Mouse (Mus musculus) MEL (cell line): ENCODE results near the gene Gm36028. TPM values are rescaled to one million over a fixed set of nuclear protein-coding genes. Genes with fewer than 3 reads are reported as not detected.

Experiments
- DNase-seq: peaks from one replicate; pipeline ENCODE4 v3.0.0; 2011; ENCODE audit warnings: low read depth, low spot score
- H3K27ac ChIP-seq: 2 replicates; pipeline ENCODE4 v1.5.1; 2012; ENCODE audit warnings: low read depth, mild to moderate bottlenecking, control low read depth, low read length, moderate library complexity; ENCODE audit not compliant: control insufficient read depth
- H3K27me3 ChIP-seq, 2 experiments: fragments of 150-350 bp in 1 of 2; sonication (generic) in 1 of 2; 2 replicates each; pipeline ENCODE4 v1.6.1; 2012; ENCODE audit warnings: low read length in 2 of 2, mild to moderate bottlenecking in 2 of 2, improper control_type of control experiment in 1 of 2, moderate library complexity in 1 of 2; ENCODE audit not compliant: insufficient read depth in 2 of 2, control insufficient read depth in 1 of 2
- H3K36me3 ChIP-seq, 2 experiments: 2 replicates each; pipeline ENCODE4 v1.6.1; 2012 to 2014; ENCODE audit warnings: low read length in 2 of 2, improper control_type of control experiment in 1 of 2, inconsistent platforms in 1 of 2, mild to moderate bottlenecking in 1 of 2; ENCODE audit not compliant: insufficient read depth in 2 of 2, control insufficient read depth in 1 of 2
- H3K4me1 ChIP-seq, 2 experiments: fragments of 150-350 bp in 1 of 2; sonication (generic) in 1 of 2; 2 replicates each; pipeline ENCODE4 v1.6.1; 2012; ENCODE audit warnings: low read length in 2 of 2, improper control_type of control experiment in 1 of 2, mild to moderate bottlenecking in 1 of 2; ENCODE audit not compliant: insufficient read depth in 2 of 2, control insufficient read depth in 1 of 2
- H3K4me3 ChIP-seq, 2 experiments: fragments of 150-350 bp in 1 of 2; sonication (generic) in 1 of 2; 2 replicates each; pipeline ENCODE4 v1.5.1; 2012; ENCODE audit warnings: low read depth in 2 of 2, low read length in 2 of 2, mild to moderate bottlenecking in 2 of 2, moderate library complexity in 2 of 2, control low read depth in 1 of 2, improper control_type of control experiment in 1 of 2; ENCODE audit not compliant: control insufficient read depth in 1 of 2, insufficient read depth in 1 of 2
- H3K79me2 ChIP-seq: 2 replicates; pipeline ENCODE4 v1.6.1; 2012; ENCODE audit warnings: mild to moderate bottlenecking, low read length, moderate library complexity; ENCODE audit not compliant: control insufficient read depth, poor library complexity, insufficient read depth
- H3K9ac ChIP-seq: 2 replicates; pipeline ENCODE4 v1.6.1; 2012; ENCODE audit warnings: low read depth, mild to moderate bottlenecking, control low read depth, low read length, moderate library complexity; ENCODE audit not compliant: control insufficient read depth, poor library complexity, severe bottlenecking
- H3K9me3 ChIP-seq: fragments of 150-350 bp; sonication (generic); replicated peaks from 2 replicates; pipeline ENCODE4 v1.6.1; 2012; ENCODE audit warnings: mild to moderate bottlenecking, low read length, improper control_type of control experiment, moderate library complexity; ENCODE audit not compliant: insufficient read depth
- BHLHE40 ChIP-seq: IDR thresholded peaks from 2 replicates; pipeline ENCODE4 v1.6.1; 2012; ENCODE audit warnings: low read depth, mild to moderate bottlenecking, inconsistent platforms, low read length, improper control_type of control experiment, borderline replicate concordance
- CHD1 ChIP-seq: IDR thresholded peaks from 2 replicates; pipeline ENCODE4 v1.6.1; 2012; ENCODE audit warnings: low read depth, mild to moderate bottlenecking, inconsistent platforms, low read length, improper control_type of control experiment
- CHD2 ChIP-seq: IDR thresholded peaks from 2 replicates; pipeline ENCODE4 v1.6.1; 2011; ENCODE audit warnings: low read length, improper control_type of control experiment
- CTCF ChIP-seq, 3 experiments: IDR thresholded peaks in 2 of 3; conservative IDR thresholded peaks in 1 of 3; 2 replicates each; pipeline ENCODE4 v1.5.1; 2011 to 2012; ENCODE audit warnings: low read length in 3 of 3, low read depth in 2 of 3, mild to moderate bottlenecking in 2 of 3, improper control_type of control experiment in 1 of 3, inconsistent platforms in 1 of 3, mixed read lengths in 1 of 3, moderate library complexity in 1 of 3; ENCODE audit not compliant: control insufficient read depth in 1 of 3, insufficient read depth in 1 of 3, poor library complexity in 1 of 3, severe bottlenecking in 1 of 3
- E2F4 ChIP-seq: IDR thresholded peaks from 2 replicates; pipeline ENCODE4 v1.6.1; 2011; ENCODE audit warnings: low read depth, low read length, improper control_type of control experiment, borderline replicate concordance
- ELF1 ChIP-seq: IDR thresholded peaks from 2 replicates; pipeline ENCODE4 v1.6.1; 2014; ENCODE audit warnings: low read depth, mild to moderate bottlenecking, inconsistent platforms, low read length, improper control_type of control experiment, moderate library complexity
- EP300 ChIP-seq, 2 experiments: IDR thresholded peaks; 2 replicates each; pipeline ENCODE4 v1.6.1; 2011; ENCODE audit warnings: improper control_type of control experiment in 2 of 2, low read length in 2 of 2, low read depth in 1 of 2, mild to moderate bottlenecking in 1 of 2
- MAX ChIP-seq: IDR thresholded peaks from 2 replicates; pipeline ENCODE4 v1.6.1; 2011; ENCODE audit warnings: low read length, improper control_type of control experiment
- MAZ ChIP-seq: IDR thresholded peaks from 2 replicates; pipeline ENCODE4 v1.6.1; 2012; ENCODE audit warnings: low read depth, mild to moderate bottlenecking, inconsistent platforms, low read length, improper control_type of control experiment
- MEF2A ChIP-seq: IDR thresholded peaks from 2 replicates; pipeline ENCODE4 v1.6.1; 2014; ENCODE audit warnings: low read depth, mild to moderate bottlenecking, inconsistent platforms, low read length, improper control_type of control experiment; ENCODE audit not compliant: poor library complexity, insufficient replicate concordance, severe bottlenecking; ENCODE audit errors: extremely low read depth
- MXI1 ChIP-seq: IDR thresholded peaks from 2 replicates; pipeline ENCODE4 v1.6.1; 2011; ENCODE audit warnings: mild to moderate bottlenecking, low read depth, low read length, improper control_type of control experiment
- MYC ChIP-seq: IDR thresholded peaks from 2 replicates; pipeline ENCODE4 v1.6.1; 2011; ENCODE audit warnings: low read depth, mild to moderate bottlenecking, low read length, improper control_type of control experiment, moderate library complexity
- NELFE ChIP-seq: IDR thresholded peaks from 2 replicates; pipeline ENCODE4 v1.6.1; 2011; ENCODE audit warnings: low read depth, low read length, improper control_type of control experiment
- NRF1 ChIP-seq: IDR thresholded peaks from 2 replicates; pipeline ENCODE4 v1.6.1; 2014; ENCODE audit warnings: low read depth, mild to moderate bottlenecking, inconsistent platforms, low read length, improper control_type of control experiment, moderate library complexity; ENCODE audit not compliant: poor library complexity, insufficient read depth, severe bottlenecking
- POLR2A ChIP-seq, 2 experiments: IDR thresholded peaks; 2 replicates each; pipeline ENCODE4 v1.6.1; 2011 to 2012; ENCODE audit warnings: low read length in 2 of 2, mild to moderate bottlenecking in 2 of 2, control low read depth in 1 of 2, improper control_type of control experiment in 1 of 2, low read depth in 1 of 2, moderate library complexity in 1 of 2; ENCODE audit not compliant: control insufficient read depth in 1 of 2, insufficient read depth in 1 of 2, poor library complexity in 1 of 2
- POLR2AphosphoS2 ChIP-seq: IDR thresholded peaks from 2 replicates; pipeline ENCODE4 v1.6.1; 2011; ENCODE audit warnings: low read length, improper control_type of control experiment
- POLR2AphosphoS5 ChIP-seq: IDR thresholded peaks from 2 replicates; pipeline ENCODE4 v1.6.1; 2012; ENCODE audit warnings: low read depth, borderline replicate concordance, mild to moderate bottlenecking, inconsistent platforms, low read length, moderate library complexity, mixed read lengths
- RAD21 ChIP-seq: IDR thresholded peaks from 2 replicates; pipeline ENCODE4 v1.6.1; 2011; ENCODE audit warnings: mild to moderate bottlenecking, low read depth, low read length, improper control_type of control experiment
- RCOR1 ChIP-seq: IDR thresholded peaks from 2 replicates; pipeline ENCODE4 v1.6.1; 2012; ENCODE audit warnings: low read depth, mild to moderate bottlenecking, inconsistent platforms, low read length, improper control_type of control experiment
- SIN3A ChIP-seq: IDR thresholded peaks from 2 replicates; pipeline ENCODE4 v1.6.1; 2012; ENCODE audit warnings: low read length, improper control_type of control experiment, inconsistent platforms
- SMC3 ChIP-seq: IDR thresholded peaks from 2 replicates; pipeline ENCODE4 v1.6.1; 2011; ENCODE audit warnings: low read depth, low read length, improper control_type of control experiment
- TAL1 ChIP-seq: IDR thresholded peaks from 2 replicates; pipeline ENCODE4 v1.6.1; 2012; ENCODE audit warnings: mild to moderate bottlenecking, inconsistent platforms, low read length, moderate library complexity, mixed read lengths
- TBP ChIP-seq: IDR thresholded peaks from 2 replicates; pipeline ENCODE4 v1.8.0; 2011; ENCODE audit warnings: low read depth, low read length, improper control_type of control experiment
- USF1 ChIP-seq: IDR thresholded peaks from 2 replicates; pipeline ENCODE4 v1.6.1; 2014; ENCODE audit warnings: low read depth, mild to moderate bottlenecking, inconsistent platforms, low read length, improper control_type of control experiment, moderate library complexity
- USF2 ChIP-seq, 2 experiments: IDR thresholded peaks; 2 replicates each; pipeline ENCODE4 v1.6.1; 2011 to 2012; ENCODE audit warnings: improper control_type of control experiment in 2 of 2, low read length in 2 of 2, borderline replicate concordance in 1 of 2, inconsistent platforms in 1 of 2, low read depth in 1 of 2, mild to moderate bottlenecking in 1 of 2; ENCODE audit not compliant: insufficient read depth in 1 of 2
- ZC3H11A ChIP-seq: IDR thresholded peaks from 2 replicates; pipeline ENCODE4 v1.6.1; 2012; ENCODE audit warnings: low read depth, mild to moderate bottlenecking, inconsistent platforms, low read length, improper control_type of control experiment
- ZKSCAN1 ChIP-seq: IDR thresholded peaks from 2 replicates; pipeline ENCODE4 v1.6.1; 2012; ENCODE audit warnings: low read depth, mild to moderate bottlenecking, inconsistent platforms, low read length, improper control_type of control experiment, moderate library complexity
- ZMIZ1 ChIP-seq: IDR thresholded peaks from 2 replicates; pipeline ENCODE4 v1.6.1; 2012; ENCODE audit warnings: low read depth, mild to moderate bottlenecking, inconsistent platforms, low read length, improper control_type of control experiment, moderate library complexity
- ZNF384 ChIP-seq: IDR thresholded peaks from 2 replicates; pipeline ENCODE4 v1.6.1; 2012; ENCODE audit warnings: low read depth, mild to moderate bottlenecking, inconsistent platforms, low read length, improper control_type of control experiment
- polyA plus RNA-seq, 2 experiments: library from polyadenylated mRNA; stranded (reverse) in 1 of 2; unstranded in 1 of 2; fragments of >175 nt in 1 of 2; fragments of >200 nt in 1 of 2; gene quantifications; 2 replicates each; pipeline versions ENCODE4 v1.2.1 to v1.2.4; 2012; ENCODE audit warnings: low replicate concordance in 2 of 2, low read depth in 1 of 2; ENCODE audit not compliant: insufficient read length in 2 of 2, insufficient read depth in 1 of 2, missing spikeins in 1 of 2
- total RNA-seq: library from RNA; depleted of rRNA; stranded (reverse); fragments of 300-350 nt; gene quantifications from 2 replicates; pipeline ENCODE4 v1.2.3, GENCODE M21; 2012; rRNA removed

Gene Gm36028
- total RNA-seq (not detected in 2 replicates), polyA plus RNA-seq (not detected)

GRCm38 (mm10) chr16:37861029-37861428 is at the start of gene Gm36028:
Gene Gm36028 (minus strand): TSS chr16:37861146.
- H3K27me3 ChIP-seq = peaks cover 2 to 3% of the 10 kb centered on the region in 2 experiments; a peak in 3 of 4 replicates
- H3K36me3 ChIP-seq = no peaks in the 10 kb centered on the region
- no peaks in the 10 kb centered on the region for H3K79me2 ChIP-seq
- H3K27ac ChIP-seq = no peak within 1 kb of the TSS
- H3K9ac ChIP-seq = no peak within 1 kb of the TSS
- TF ChIP-seq ELF1 (no peak), POLR2AphosphoS2 (no peak), SMC3 (no peak), ZNF384 (no peak), USF1 (no peak), EP300 (IDR thresholded peaks at IDR 0.05; ENCODE audit: low read depth in 1 of 2, low read length in 2 of 2) (no peak), TBP (no peak), BHLHE40 (no peak), NRF1 (no peak), TAL1 (no peak), ZMIZ1 (no peak), POLR2A (IDR thresholded peaks at IDR 0.05; ENCODE audit: control insufficient read depth in 1 of 2, insufficient read depth in 1 of 2, low read depth in 1 of 2, low read length in 2 of 2, poor library complexity in 1 of 2) (no peak), NELFE (no peak), USF2 (IDR thresholded peaks at IDR 0.05; ENCODE audit: borderline replicate concordance in 1 of 2, insufficient read depth in 1 of 2, low read depth in 1 of 2, low read length in 2 of 2) (no peak), ZKSCAN1 (no peak), MEF2A (no peak), MAZ (no peak)
- H3K4me1 ChIP-seq = 0 out of 4 replicates have a peak, but pooled peaks cover 0 to 2% of the 10 kb centered on the region in 2 experiments
- no peaks in the 10 kb centered on the region for H3K9me3 ChIP-seq
- DNase-seq = no peak
- H3K4me3 ChIP-seq = no peak within 1 kb of the TSS

- Histone ChIP-seq H3K79me2 (no peaks in the 10 kb centered on the region), H3K9ac (no peak overlapping the region), H3K36me3 (no peaks in the 10 kb centered on the region), H3K4me3 (no peak overlapping the region), H3K27ac (no peak overlapping the region), H3K9me3 (no peaks in the 10 kb centered on the region), H3K4me1 (no peaks in the 10 kb centered on the region), H3K27me3 (peaks cover 0 to 5% of the 10 kb centered on the region in 2 experiments; a peak in 2 of 4 replicates)
- TF ChIP-seq E2F4 (no peak), CTCF (IDR thresholded peaks at IDR 0.05 in 2 of 3, conservative IDR thresholded peaks at IDR 0.05 in 1 of 3; ENCODE audit: control insufficient read depth in 1 of 3, insufficient read depth in 1 of 3, low read depth in 2 of 3, low read length in 3 of 3, poor library complexity in 1 of 3, severe bottlenecking in 1 of 3) (no peak), NRF1 (no peak), ZMIZ1 (no peak), SIN3A (no peak), POLR2A (IDR thresholded peaks at IDR 0.05; ENCODE audit: control insufficient read depth in 1 of 2, insufficient read depth in 1 of 2, low read depth in 1 of 2, low read length in 2 of 2, poor library complexity in 1 of 2) (no peak), RCOR1 (no peak), POLR2AphosphoS5 (no peak), ZC3H11A (no peak), POLR2AphosphoS2 (no peak), MAX (no peak), MAZ (no peak), SMC3 (no peak), MXI1 (no peak), MYC (no peak), TBP (no peak), CHD2 (no peak), ZNF384 (no peak), CHD1 (no peak), RAD21 (no peak)
- no peak for DNase-seq
These were observed 45.5 kb upstream of the Gm36028 start for GRCm38 (mm10) chr16:37906456-37906855.
